Mouse (Mus musculus): Measurements from ENCODE around the gene Hdac7.

DNA sequence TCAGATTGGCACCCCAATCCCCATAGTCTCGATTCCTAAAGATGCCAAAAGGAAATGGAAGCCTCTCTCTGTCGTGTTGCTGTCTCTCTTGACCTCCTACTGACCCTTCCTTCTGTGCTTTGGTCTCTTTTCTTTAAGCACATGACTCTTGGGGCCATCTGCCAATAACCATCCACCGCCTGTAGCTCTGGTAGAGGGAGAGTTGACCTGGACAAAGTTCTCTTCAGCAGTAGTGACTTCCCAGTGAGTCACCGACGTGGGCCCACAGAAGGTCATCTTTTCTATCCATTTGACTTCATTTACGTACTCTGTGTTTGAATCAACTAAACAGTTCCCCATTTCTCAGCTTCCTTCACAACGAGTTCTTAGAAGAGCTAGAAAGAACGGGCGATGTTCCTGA, 36.1 kb upstream of the Hdac7 start:
- no peak for TF ChIP-seq CTCF (IDR thresholded peaks at IDR 0.05; ENCODE audit: low read depth)
- no peak for TF ChIP-seq EP300 (IDR thresholded peaks at IDR 0.05; ENCODE audit: low read depth)

All from liver, postnatal 0 days (tissue).